Comparison of ENCODE assay signal across 12 mouse cellular contexts in genomic region chr13:94608420-94608831, GRCm38 (mm10).
DNase-seq lines count a peak whose midpoint lies in the region; ATAC-seq and TF ChIP-seq lines count a peak whose summit lies in the region.
"Had no signal": no experiment of that assay in that cellular context is flagged by ENCODE, and none has a peak within 500 bp of the region (broad histone marks: within the 10 kb centered on the region; RNA-seq: fewer than 3 reads in every experiment).

No protein-coding gene starts in this region.

- no peak overlapping the region for H3K4me2 ChIP-seq in forebrain, embryonic 16.5 days (ENCODE audit: low read length)
- H3K4me2 ChIP-seq in midbrain, embryonic 11.5 days: no peak overlapping the region
- H3K4me2 ChIP-seq: embryonic facial prominence, embryonic 15.5 days; heart, embryonic 12.5 days; lung, embryonic 15.5 days; stomach, embryonic 15.5 days had no signal

- no peak for TF ChIP-seq CTCF in testis, adult 2 months (IDR thresholded peaks at IDR 0.05; ENCODE audit: control insufficient read depth, insufficient read depth, insufficient replicate concordance, low read depth, low read length)

- H3K9ac ChIP-seq in forebrain, embryonic 16.5 days (replicated peaks; ENCODE audit: low read depth, low read length): no peak overlapping the region
- no peak overlapping the region for H3K9ac ChIP-seq in midbrain, embryonic 11.5 days (ENCODE audit: low read length)
- H3K9ac ChIP-seq: embryonic facial prominence, embryonic 15.5 days; heart, embryonic 12.5 days; stomach, embryonic 15.5 days had no signal

- intact Hi-C loops in left cerebral cortex, postnatal 4 days (cut with DNase I): no loop called here

- TF ChIP-seq POLR2A in testis, adult 2 months (IDR thresholded peaks at IDR 0.05; ENCODE audit: control insufficient read depth, low read depth, low read length): no peak

- no peaks in the 10 kb centered on the region for H3K9me3 ChIP-seq in forebrain, embryonic 16.5 days (ENCODE audit: control insufficient read depth, low read length)
- H3K9me3 ChIP-seq in midbrain, embryonic 11.5 days (ENCODE audit: control insufficient read depth, low read length): no peaks in the 10 kb centered on the region
- H3K9me3 ChIP-seq: embryonic facial prominence, embryonic 15.5 days; heart, embryonic 12.5 days; lung, embryonic 15.5 days; stomach, embryonic 15.5 days had no signal

- no peak overlapping the region for H3K4me3 ChIP-seq in testis, adult 2 months (ENCODE audit: control insufficient read depth, low read depth, low read length)
- H3K4me3 ChIP-seq in forebrain, embryonic 16.5 days (replicated peaks; ENCODE audit: low read length): no peak overlapping the region
- no peak overlapping the region for H3K4me3 ChIP-seq in midbrain, embryonic 11.5 days (ENCODE audit: low read depth, low read length)
- H3K4me3 ChIP-seq: embryonic facial prominence, embryonic 15.5 days; heart, embryonic 12.5 days; lung, embryonic 15.5 days; stomach, embryonic 15.5 days had no signal

- H3K27ac ChIP-seq in testis, adult 2 months (ENCODE audit: control insufficient read depth, insufficient read depth, low read depth, low read length): peak overlapping the region; percentile 7; the same call in 1 of the 2 replicates
- H3K27ac ChIP-seq in forebrain, embryonic 16.5 days (ENCODE audit: low read length): no peak overlapping the region
- H3K27ac ChIP-seq in midbrain, embryonic 11.5 days (ENCODE audit: low read depth, low read length): no peak overlapping the region
- H3K27ac ChIP-seq: embryonic facial prominence, embryonic 15.5 days; lung, embryonic 15.5 days; stomach, embryonic 15.5 days had no signal

- no peaks in the 10 kb centered on the region for H3K36me3 ChIP-seq in testis, adult 2 months (ENCODE audit: control insufficient read depth, insufficient read depth, low read length)
- no peaks in the 10 kb centered on the region for H3K36me3 ChIP-seq in forebrain, embryonic 16.5 days (ENCODE audit: control insufficient read depth, insufficient read depth)
- no peaks in the 10 kb centered on the region for H3K36me3 ChIP-seq in midbrain, embryonic 11.5 days (ENCODE audit: control insufficient read depth, insufficient read depth, low read length)
- H3K36me3 ChIP-seq: embryonic facial prominence, embryonic 15.5 days; heart, embryonic 12.5 days; lung, embryonic 15.5 days; stomach, embryonic 15.5 days had no signal

- no peak for DNase-seq in testis, postnatal 14 days (ENCODE audit: low spot score)
- peak; percentile 90 for DNase-seq in midbrain, embryonic 11.5 days (ENCODE audit: low spot score, missing footprints)
- no peak for DNase-seq in adrenal gland, postnatal 10 days
- DNase-seq in left cerebral cortex, postnatal 4 days: no peak
- DNase-seq in spleen, postnatal 36 days (ENCODE audit: low spot score in 2 of 2): no peak

- no peaks in the 10 kb centered on the region for H3K27me3 ChIP-seq in testis, adult 2 months (ENCODE audit: control insufficient read depth, insufficient read depth, low read length)
- H3K27me3 ChIP-seq in forebrain, embryonic 16.5 days (replicated peaks; ENCODE audit: control insufficient read depth, insufficient read depth, low read length): peaks cover 64% of the 10 kb centered on the region
- H3K27me3 ChIP-seq in midbrain, embryonic 11.5 days (ENCODE audit: control insufficient read depth, insufficient read depth, low read length): peaks cover 46% of the 10 kb centered on the region
- H3K27me3 ChIP-seq: heart, embryonic 12.5 days; stomach, embryonic 15.5 days had no signal

- peaks cover 4% of the 10 kb centered on the region for H3K4me1 ChIP-seq in testis, adult 2 months (ENCODE audit: control insufficient read depth, insufficient read depth, low read length)
- H3K4me1 ChIP-seq in forebrain, embryonic 16.5 days (replicated peaks; ENCODE audit: control insufficient read depth, insufficient read depth, low read length): peaks cover 12% of the 10 kb centered on the region; the same call in 1 of the 2 replicates
- peaks cover 9% of the 10 kb centered on the region for H3K4me1 ChIP-seq in midbrain, embryonic 11.5 days (ENCODE audit: control insufficient read depth, insufficient read depth, low read length)
- H3K4me1 ChIP-seq: stomach, embryonic 15.5 days had no signal

- peak; percentile 66; the same call in 1 of the 2 replicates for ATAC-seq in forebrain, embryonic 16.5 days
- peak; percentile 68; the same call in 1 of the 2 replicates for ATAC-seq in midbrain, embryonic 11.5 days (ENCODE audit: low FRiP score)
- ATAC-seq in granulocyte monocyte progenitor cell, adult 5-6 weeks (replicated peaks; ENCODE audit: poor library complexity, severe bottlenecking): no peak

- WGBS in forebrain, embryonic 16.5 days: 6% methylated on average over 11 of the region's 11 CpGs
- 6% methylated on average over 11 of the region's 11 CpGs for WGBS in midbrain, embryonic 11.5 days
